Mouse (Mus musculus) forebrain, embryonic 10.5 days (tissue): ENCODE data around the gene Utp15. TPM values are rescaled to one million over a fixed set of nuclear protein-coding genes. Genes with fewer than 3 reads are reported as not detected.

ENCODE experiments used
- DNase-seq: peaks from one replicate; pipeline ENCODE4 v3.0.0-alpha.2; 2017; ENCODE audit warnings: low spot score; ENCODE audit errors: extremely low spot score
- H3K27ac ChIP-seq: fragments of 300-500 bp; sonication (generic); 2 replicates; pipeline ENCODE4 v1.5.1; 2016; ENCODE audit warnings: mild to moderate bottlenecking
- H3K27me3 ChIP-seq: fragments of 300-500 bp; sonication (generic); 2 replicates; pipeline ENCODE4 v1.6.1; 2016; ENCODE audit warnings: mild to moderate bottlenecking; ENCODE audit not compliant: poor library complexity, severe bottlenecking
- H3K36me3 ChIP-seq: fragments of 300-500 bp; sonication (generic); replicated peaks from 2 replicates; pipeline ENCODE4 v1.6.1; 2016; ENCODE audit warnings: mild to moderate bottlenecking, moderate library complexity
- H3K4me1 ChIP-seq: fragments of 300-500 bp; sonication (generic); 2 replicates; pipeline ENCODE4 v1.6.1; 2016
- H3K4me3 ChIP-seq: fragments of 300-500 bp; sonication (generic); 2 replicates; pipeline ENCODE4 v1.5.1; 2016; ENCODE audit warnings: mild to moderate bottlenecking, moderate library complexity
- H3K9me3 ChIP-seq: fragments of 300-500 bp; sonication (generic); 2 replicates; pipeline ENCODE4 v1.6.1; 2016; ENCODE audit warnings: mild to moderate bottlenecking, moderate library complexity
- WGBS: fragments of 180-500 bp; shearing (Covaris S2); methylation state at CpG from one replicate; pipeline ENCODE4 v1.1.7; 2016; 5-methylcytosine and 5-hydroxymethylcytosine counted together
- polyA plus RNA-seq: library from polyadenylated mRNA; unstranded; fragments of >200 nt; fragmentation: Nextera tagmentation; extraction: Ambion mirVana; gene quantifications from 2 replicates; pipeline ENCODE4 v1.2.1, GENCODE M21; 2016

Gene Utp15
- polyA plus RNA-seq, 1 experiment from 2014 or later, result 50.7 TPM

DNA sequence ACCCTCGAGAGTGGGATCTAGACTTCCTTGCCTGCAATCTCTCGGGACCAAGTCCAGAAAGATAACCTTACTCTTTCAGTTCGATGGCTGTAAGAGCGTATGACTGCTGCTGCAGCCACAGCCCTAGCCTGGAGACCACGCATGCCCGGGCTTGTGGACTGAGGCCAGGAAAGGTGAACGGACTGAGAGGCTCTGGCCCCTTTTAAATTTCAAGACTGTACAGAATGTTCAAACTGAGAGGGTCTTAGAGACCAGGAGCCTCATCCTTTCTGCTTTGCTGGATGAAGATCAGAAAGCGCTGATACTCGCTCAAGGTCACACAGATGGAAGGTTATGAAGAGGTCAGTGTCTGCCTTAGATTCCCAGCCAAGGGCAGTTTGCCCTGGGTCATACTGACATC lies 61.4 kb downstream of the Utp15 start:
- Histone ChIP-seq H3K9me3 (no peaks in the 10 kb centered on the region), H3K27me3 (peaks cover 26% of the 10 kb centered on the region), H3K4me1 (peaks cover 37% of the 10 kb centered on the region), H3K27ac (no peak overlapping the region), H3K36me3 (no peaks in the 10 kb centered on the region), H3K4me3 (no peak overlapping the region)
- no peak for DNase-seq
- 65% methylated on average over 9 of the region's 9 CpGs for WGBS

Other genes with a start within 250 kb of the Utp15 start
- 5.7 and 5.9 TPM in 2 replicates for gene Arhgef28, start 56.6 kb downstream of the Utp15 start, polyA plus RNA-seq
- gene Ankra2, start within 50 bp of the Utp15 start, polyA plus RNA-seq, result 14.7 and 15.7 TPM in 2 replicates
- gene Gm21976, start 16.8 kb upstream of the Utp15 start, polyA plus RNA-seq, result not detected in 2 replicates
- 756 and 758 TPM in 2 replicates for gene Btf3, start 54.0 kb upstream of the Utp15 start, polyA plus RNA-seq
- gene Foxd1, start 91.2 kb upstream of the Utp15 start, polyA plus RNA-seq, result 2.9 and 3.1 TPM in 2 replicates
- 1.2 and 1.3 TPM in 2 replicates for gene Gm10320, start 229.0 kb upstream of the Utp15 start, polyA plus RNA-seq